ENCODE assay signal across 9 mouse cellular contexts in genomic region chr3:98259271-98259751, GRCm38 (mm10). TPM values are rescaled to one million over a fixed set of nuclear protein-coding genes. Genes with fewer than 3 reads are reported as not detected.
DNase-seq lines count a peak whose midpoint lies in the region; ATAC-seq lines count a peak whose summit lies in the region.
"Had no signal": no experiment of that assay in that cellular context is flagged by ENCODE, and none has a peak within 500 bp of the region (broad histone marks: within the 10 kb centered on the region; RNA-seq: fewer than 3 reads in every experiment).

No protein-coding gene starts in this region.

- no peak overlapping the region for H3K27ac ChIP-seq in midbrain, embryonic 14.5 days (replicated peaks; ENCODE audit: low read depth, low read length)
- H3K27ac ChIP-seq in midbrain, embryonic 11.5 days (ENCODE audit: low read depth, low read length): no peak overlapping the region
- H3K27ac ChIP-seq in forebrain, embryonic 10.5 days: no peak overlapping the region
- H3K27ac ChIP-seq: heart, adult 2 months; liver, embryonic 15.5 days had no signal

- no peaks in the 10 kb centered on the region for H3K4me1 ChIP-seq in midbrain, embryonic 14.5 days (ENCODE audit: control insufficient read depth, insufficient read depth, low read length)
- no peaks in the 10 kb centered on the region for H3K4me1 ChIP-seq in midbrain, embryonic 11.5 days (ENCODE audit: control insufficient read depth, insufficient read depth, low read length)
- no peaks in the 10 kb centered on the region for H3K4me1 ChIP-seq in forebrain, embryonic 10.5 days

- intact Hi-C loops in heart, postnatal 10 days (cut with DNase I): no loop called here
- intact Hi-C loops in left cerebral cortex, postnatal 14 days (cut with DNase I): no loop called here

- no peaks in the 10 kb centered on the region for H3K9me3 ChIP-seq in midbrain, embryonic 14.5 days (ENCODE audit: control insufficient read depth, low read length)
- no peaks in the 10 kb centered on the region for H3K9me3 ChIP-seq in midbrain, embryonic 11.5 days (ENCODE audit: control insufficient read depth, low read length)
- no peaks in the 10 kb centered on the region for H3K9me3 ChIP-seq in forebrain, embryonic 10.5 days
- H3K9me3 ChIP-seq: liver, embryonic 15.5 days had no signal

- H3K27me3 ChIP-seq in midbrain, embryonic 14.5 days (ENCODE audit: control insufficient read depth, insufficient read depth, low read length): no peaks in the 10 kb centered on the region
- no peaks in the 10 kb centered on the region for H3K27me3 ChIP-seq in midbrain, embryonic 11.5 days (ENCODE audit: control insufficient read depth, insufficient read depth, low read length)
- no peaks in the 10 kb centered on the region for H3K27me3 ChIP-seq in forebrain, embryonic 10.5 days (ENCODE audit: poor library complexity, severe bottlenecking)
- H3K27me3 ChIP-seq: liver, embryonic 15.5 days had no signal

- H3K4me3 ChIP-seq in midbrain, embryonic 14.5 days (replicated peaks; ENCODE audit: low read depth, low read length): no peak overlapping the region
- no peak overlapping the region for H3K4me3 ChIP-seq in midbrain, embryonic 11.5 days (ENCODE audit: low read depth, low read length)
- no peak overlapping the region for H3K4me3 ChIP-seq in forebrain, embryonic 10.5 days
- H3K4me3 ChIP-seq: heart, adult 2 months; liver, embryonic 15.5 days had no signal

- H3K9ac ChIP-seq in midbrain, embryonic 14.5 days (replicated peaks; ENCODE audit: low read length): no peak overlapping the region
- H3K9ac ChIP-seq in midbrain, embryonic 11.5 days (ENCODE audit: low read length): no peak overlapping the region
- H3K9ac ChIP-seq: liver, embryonic 15.5 days had no signal

- WGBS in midbrain, embryonic 14.5 days: 94% methylated on average over 5 of the region's 5 CpGs
- WGBS in midbrain, embryonic 11.5 days: 96% methylated on average over 5 of the region's 5 CpGs
- whole genome bisulfite sequencing in forebrain, embryonic 10.5 days: 95% methylated on average over 5 of the region's 5 CpGs

- H3K36me3 ChIP-seq in midbrain, embryonic 14.5 days (ENCODE audit: control insufficient read depth, insufficient read depth, low read length): no peaks in the 10 kb centered on the region
- no peaks in the 10 kb centered on the region for H3K36me3 ChIP-seq in midbrain, embryonic 11.5 days (ENCODE audit: control insufficient read depth, insufficient read depth, low read length)
- no peaks in the 10 kb centered on the region for H3K36me3 ChIP-seq in forebrain, embryonic 10.5 days (replicated peaks)
- H3K36me3 ChIP-seq: liver, embryonic 15.5 days had no signal

- ATAC-seq in midbrain, embryonic 14.5 days (ENCODE audit: low FRiP score, low TSS enrichment): no peak
- no peak for ATAC-seq in midbrain, embryonic 11.5 days (ENCODE audit: low FRiP score)
- no peak for ATAC-seq in monocyte, adult 5-6 weeks (replicated peaks; ENCODE audit: insufficient number of reproducible peaks, low FRiP score, low TSS enrichment, poor library complexity, severe bottlenecking)

- peak; percentile 6 for DNase-seq in midbrain, embryonic 14.5 days
- no peak for DNase-seq in midbrain, embryonic 11.5 days (ENCODE audit: low spot score, missing footprints)
- peak; percentile 21 to 28 for DNase-seq in heart, postnatal 10 days
- DNase-seq in left cerebral cortex, postnatal 14 days (ENCODE audit: low spot score in 2 of 2): peak; percentile 68 to 69
- peak; percentile 62 for DNase-seq in telencephalon, adult 2 months (ENCODE audit: low read depth, low spot score)
- no peak for DNase-seq in forebrain, embryonic 10.5 days (ENCODE audit: extremely low spot score, low spot score)

- no peak overlapping the region for H3K4me2 ChIP-seq in midbrain, embryonic 14.5 days (ENCODE audit: low read length)
- H3K4me2 ChIP-seq in midbrain, embryonic 11.5 days: no peak overlapping the region
- H3K4me2 ChIP-seq: liver, embryonic 15.5 days had no signal

RNA-seq across cellular contexts. Expression of gene Hmgcs2, which starts 20.9 kb away (rescaled TPM):
- 8.6 and 16.2 TPM in 2 replicates for polyA plus RNA-seq in midbrain, embryonic 14.5 days (2014; fragmentation: Nextera tagmentation; extraction: Ambion mirVana)
- polyA plus RNA-seq in midbrain, embryonic 11.5 days (2014; fragmentation: Nextera tagmentation; extraction: Ambion mirVana): 4.3 and 5.7 TPM in 2 replicates
- 100 to 1,000 TPM; 183 to 241 TPM for total RNA-seq in heart, postnatal 10 days (2021)
- 10 to 100 TPM; 10.5 to 10.9 TPM for total RNA-seq in left cerebral cortex, postnatal 14 days (2021)
- polyA plus RNA-seq in forebrain, embryonic 10.5 days (2016; fragmentation: Nextera tagmentation; extraction: Ambion mirVana): 0.50 and 0.57 TPM in 2 replicates
- not detected in 3 replicates for total RNA-seq in monocyte, adult 5-6 weeks (2017)

RNA-seq across cellular contexts. Expression of gene Reg4, which starts 37.4 kb away (rescaled TPM):
- not detected in 2 replicates for polyA plus RNA-seq in midbrain, embryonic 14.5 days (2014; fragmentation: Nextera tagmentation; extraction: Ambion mirVana)
- polyA plus RNA-seq in midbrain, embryonic 11.5 days (2014; fragmentation: Nextera tagmentation; extraction: Ambion mirVana): not detected in 2 replicates
- total RNA-seq in heart, postnatal 10 days (2021): not detected
- not detected for total RNA-seq in left cerebral cortex, postnatal 14 days (2021)
- 0.14 TPM in 1 of 2 replicates, not detected in the other for polyA plus RNA-seq in forebrain, embryonic 10.5 days (2016; fragmentation: Nextera tagmentation; extraction: Ambion mirVana)
- total RNA-seq in monocyte, adult 5-6 weeks (2017): not detected in 3 replicates
- total RNA-seq: heart, adult 2 months had no signal
- polyA plus RNA-seq: heart, adult 2 months; liver, embryonic 15.5 days had no signal

Comparison
In these comparisons a context has a peak if more than half of its experiments do, and no peak if none do; other contexts are left out.
1. DNase-seq: peak in midbrain, embryonic 14.5 days (single experiment), heart, postnatal 10 days (2 of 2), left cerebral cortex, postnatal 14 days (2 of 2) and telencephalon, adult 2 months (single experiment); none in midbrain, embryonic 11.5 days (single experiment) and forebrain, embryonic 10.5 days (single experiment).
2. RNA of gene Hmgcs2, which starts 20.9 kb away (total RNA-seq): 183 to 241 TPM in heart, postnatal 10 days; 10.5 to 10.9 TPM in left cerebral cortex, postnatal 14 days and not detected in monocyte, adult 5-6 weeks; every median in the first group is over 10 times any median in the second.